Mouse (Mus musculus): Measurements from ENCODE around the gene Slc12a8.

DNA sequence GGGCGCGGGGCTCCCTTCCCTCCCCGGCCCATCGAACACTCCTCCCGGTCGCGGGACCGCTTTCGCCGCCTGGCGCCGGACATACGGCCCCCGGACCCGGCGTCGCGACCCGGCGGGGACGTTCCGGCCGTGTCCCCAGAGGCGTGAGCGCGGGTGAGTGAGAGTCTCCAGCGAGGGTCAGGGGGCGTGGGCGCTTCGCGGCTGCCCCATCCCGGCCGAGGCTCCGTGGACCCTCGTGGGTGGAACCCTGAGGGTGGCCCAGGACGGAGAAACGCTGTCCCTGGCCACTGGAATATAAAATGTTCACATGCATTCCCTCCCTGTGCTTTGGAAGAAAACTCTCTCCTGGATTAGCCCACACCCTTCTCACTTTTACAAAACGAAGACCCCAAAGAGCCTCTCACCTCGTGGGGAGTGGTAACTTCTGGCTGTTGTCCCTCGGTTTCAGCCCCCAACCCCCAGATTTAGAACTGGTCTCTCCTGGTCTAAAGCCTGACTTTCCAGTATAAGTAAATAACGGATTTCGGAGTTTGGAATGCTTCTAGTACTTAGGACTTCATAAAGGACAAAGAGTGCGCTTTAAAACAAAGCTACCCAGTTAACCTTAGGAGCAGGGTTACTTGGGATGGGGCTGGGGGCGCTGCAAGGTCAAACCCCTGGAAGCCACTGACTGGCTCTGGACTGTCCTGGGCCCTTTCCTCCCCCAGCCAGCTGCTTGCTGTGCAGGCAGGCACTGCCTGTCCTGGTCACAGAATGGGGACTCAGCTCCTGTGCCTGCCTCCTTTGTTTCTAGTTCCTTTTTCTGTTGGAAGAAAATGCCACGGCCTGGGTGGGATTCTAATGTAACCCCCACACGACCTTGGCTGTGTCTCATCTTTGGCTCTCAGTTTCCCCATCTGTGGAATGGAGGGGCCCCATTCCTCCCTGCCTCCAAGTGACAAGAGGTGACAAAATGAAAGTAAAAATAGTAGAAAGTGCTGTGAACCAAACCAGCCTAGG, 167.9 kb downstream of the Slc12a8 start:
- TF ChIP-seq ZC3H11A (IDR thresholded peaks at IDR 0.05; ENCODE audit: borderline replicate concordance, low read depth, low read length) (no peak), MAFK (IDR thresholded peaks at IDR 0.05; ENCODE audit: insufficient read depth, low read depth, low read length) (no peak), ZNF384 (IDR thresholded peaks at IDR 0.05; ENCODE audit: low read depth, low read length) (no peak), CHD2 (IDR thresholded peaks at IDR 0.05; ENCODE audit: low read depth, low read length) (no peak)

Measured in ES-E14 (cell line).